Mouse (Mus musculus): ENCODE measurements around the gene Adgrv1. TPM values are rescaled to one million over a fixed set of nuclear protein-coding genes. Genes with fewer than 3 reads are reported as not detected.

Gene Adgrv1
- polyA plus RNA-seq, 1 experiment from 2014 or later = 2.5 TPM

- no peak for TF ChIP-seq CTCF (IDR thresholded peaks at IDR 0.05; ENCODE audit: low read depth)
- 66% methylated on average over 3 of the region's 3 CpGs for WGBS
- DNase-seq (no peak), ATAC-seq (ENCODE audit: insufficient read depth) (no peak)
- H3K27ac ChIP-seq (ENCODE audit: low read depth) = no peak overlapping the region
- no peak overlapping the region for H3K9ac ChIP-seq
- H3K36me3 ChIP-seq (ENCODE audit: insufficient read depth) = no peaks in the 10 kb centered on the region
- no peaks in the 10 kb centered on the region for H3K4me1 ChIP-seq (ENCODE audit: insufficient read depth)
- H3K4me2 ChIP-seq = no peak overlapping the region
- H3K4me3 ChIP-seq (ENCODE audit: low read depth, low read length) = no peak overlapping the region
- no peaks in the 10 kb centered on the region for H3K27me3 ChIP-seq (ENCODE audit: insufficient read depth, low read length)
- no peaks in the 10 kb centered on the region for H3K9me3 ChIP-seq (ENCODE audit: low read depth, low read length)
Observed at GRCm38 (mm10) chr13:81223768-81224167, 409.2 kb downstream of the Adgrv1 start.

GRCm38 (mm10) chr13:81222377-81222776 lies 410.6 kb downstream of the Adgrv1 start:
- no peak overlapping the region for H3K27ac ChIP-seq (ENCODE audit: low read depth)
- no peaks in the 10 kb centered on the region for H3K9me3 ChIP-seq (ENCODE audit: low read depth, low read length)
- no peak overlapping the region for H3K9ac ChIP-seq
- no peak overlapping the region for H3K4me2 ChIP-seq
- no peak for TF ChIP-seq CTCF (IDR thresholded peaks at IDR 0.05; ENCODE audit: low read depth)
- H3K36me3 ChIP-seq (ENCODE audit: insufficient read depth) = no peaks in the 10 kb centered on the region
- ATAC-seq (ENCODE audit: insufficient read depth) = no peak
- WGBS = 88% methylated on average over 1 of the region's 1 CpGs
- no peak for DNase-seq
- no peaks in the 10 kb centered on the region for H3K27me3 ChIP-seq (ENCODE audit: insufficient read depth, low read length)
- H3K4me1 ChIP-seq (ENCODE audit: insufficient read depth) = no peaks in the 10 kb centered on the region
- H3K4me3 ChIP-seq (ENCODE audit: low read depth, low read length) = no peak overlapping the region

GRCm38 (mm10) chr13:81211436-81211835 lies 421.5 kb downstream of the Adgrv1 start:
- Histone ChIP-seq H3K9me3 (ENCODE audit: low read depth, low read length) (no peaks in the 10 kb centered on the region), H3K27ac (ENCODE audit: low read depth) (no peak overlapping the region), H3K4me3 (ENCODE audit: low read depth, low read length) (no peak overlapping the region), H3K4me1 (ENCODE audit: insufficient read depth) (no peaks in the 10 kb centered on the region), H3K27me3 (ENCODE audit: insufficient read depth, low read length) (no peaks in the 10 kb centered on the region), H3K9ac (no peak overlapping the region), H3K4me2 (no peak overlapping the region), H3K36me3 (ENCODE audit: insufficient read depth) (no peaks in the 10 kb centered on the region)
- DNase-seq = no peak
- TF ChIP-seq CTCF (IDR thresholded peaks at IDR 0.05; ENCODE audit: low read depth) = no peak
- 39% methylated on average over 1 of the region's 1 CpGs for WGBS
- ATAC-seq (ENCODE audit: insufficient read depth) = no peak

- no peaks in the 10 kb centered on the region for H3K9me3 ChIP-seq (ENCODE audit: low read depth, low read length)
- H3K27ac ChIP-seq (ENCODE audit: low read depth) = no peak overlapping the region
- no peaks in the 10 kb centered on the region for H3K27me3 ChIP-seq (ENCODE audit: insufficient read depth, low read length)
- DNase-seq (no peak), ATAC-seq (ENCODE audit: insufficient read depth) (no peak)
- WGBS = 90% methylated on average over 2 of the region's 2 CpGs
- H3K4me3 ChIP-seq (ENCODE audit: low read depth, low read length) = no peak overlapping the region
- no peak overlapping the region for H3K9ac ChIP-seq
- TF ChIP-seq CTCF (IDR thresholded peaks at IDR 0.05; ENCODE audit: low read depth) = no peak
- no peaks in the 10 kb centered on the region for H3K36me3 ChIP-seq (ENCODE audit: insufficient read depth)
- H3K4me1 ChIP-seq (ENCODE audit: insufficient read depth) = no peaks in the 10 kb centered on the region
- H3K4me2 ChIP-seq = no peak overlapping the region
Observed at GRCm38 (mm10) chr13:81210516-81210915, 422.4 kb downstream of the Adgrv1 start.

GRCm38 (mm10) chr13:81209815-81210214 lies 423.1 kb downstream of the Adgrv1 start:
- Histone ChIP-seq H3K9ac (no peak overlapping the region), H3K4me2 (no peak overlapping the region), H3K27ac (ENCODE audit: low read depth) (no peak overlapping the region), H3K4me1 (ENCODE audit: insufficient read depth) (no peaks in the 10 kb centered on the region), H3K9me3 (ENCODE audit: low read depth, low read length) (no peaks in the 10 kb centered on the region), H3K27me3 (ENCODE audit: insufficient read depth, low read length) (no peaks in the 10 kb centered on the region), H3K4me3 (ENCODE audit: low read depth, low read length) (no peak overlapping the region), H3K36me3 (ENCODE audit: insufficient read depth) (no peaks in the 10 kb centered on the region)
- ATAC-seq (ENCODE audit: insufficient read depth) (no peak), DNase-seq (no peak)
- no peak for TF ChIP-seq CTCF (IDR thresholded peaks at IDR 0.05; ENCODE audit: low read depth)
- WGBS = 83% methylated on average over 3 of the region's 3 CpGs

GRCm38 (mm10) chr13:81208106-81208613 lies 424.8 kb downstream of the Adgrv1 start:
- Histone ChIP-seq H3K9ac (no peak overlapping the region), H3K27ac (ENCODE audit: low read depth) (no peak overlapping the region), H3K4me1 (ENCODE audit: insufficient read depth) (no peaks in the 10 kb centered on the region), H3K9me3 (ENCODE audit: low read depth, low read length) (no peaks in the 10 kb centered on the region), H3K27me3 (ENCODE audit: insufficient read depth, low read length) (no peaks in the 10 kb centered on the region), H3K4me2 (no peak overlapping the region), H3K4me3 (ENCODE audit: low read depth, low read length) (no peak overlapping the region), H3K36me3 (ENCODE audit: insufficient read depth) (no peaks in the 10 kb centered on the region)
- DNase-seq = no peak
- no peak for ATAC-seq (ENCODE audit: insufficient read depth)
- TF ChIP-seq CTCF (IDR thresholded peaks at IDR 0.05; ENCODE audit: low read depth) = no peak
- 38% methylated on average over 1 of the region's 1 CpGs for WGBS

GRCm38 (mm10) chr13:81181966-81182908 lies 450.7 kb downstream of the Adgrv1 start:
- TF ChIP-seq CTCF (IDR thresholded peaks at IDR 0.05; ENCODE audit: low read depth) = no peak
- WGBS = 73% methylated on average over 12 of the region's 12 CpGs
- Histone ChIP-seq H3K27ac (ENCODE audit: low read depth) (no peak overlapping the region), H3K4me3 (ENCODE audit: low read depth, low read length) (no peak overlapping the region), H3K4me1 (ENCODE audit: insufficient read depth) (no peaks in the 10 kb centered on the region), H3K27me3 (ENCODE audit: insufficient read depth, low read length) (no peaks in the 10 kb centered on the region), H3K4me2 (no peak overlapping the region), H3K9ac (no peak overlapping the region), H3K9me3 (ENCODE audit: low read depth, low read length) (no peaks in the 10 kb centered on the region), H3K36me3 (ENCODE audit: insufficient read depth) (no peaks in the 10 kb centered on the region)
- DNase-seq = no peak
- ATAC-seq (ENCODE audit: insufficient read depth) = no peak

All from lung, embryonic 14.5 days (tissue).